Mouse (Mus musculus) layer of hippocampus, adult 9-11 months (tissue): ENCODE measurements around the gene Gm14180.
"Not testable (repeated sequence)": the region's sequence is repeated elsewhere in the genome, so short reads cannot be mapped to it uniquely, and the experiment has no call there.

Source experiments
- DNase-seq: peaks from one replicate; pipeline ENCODE4 v3.0.0; 2022

Gm14180 gene

DNA sequence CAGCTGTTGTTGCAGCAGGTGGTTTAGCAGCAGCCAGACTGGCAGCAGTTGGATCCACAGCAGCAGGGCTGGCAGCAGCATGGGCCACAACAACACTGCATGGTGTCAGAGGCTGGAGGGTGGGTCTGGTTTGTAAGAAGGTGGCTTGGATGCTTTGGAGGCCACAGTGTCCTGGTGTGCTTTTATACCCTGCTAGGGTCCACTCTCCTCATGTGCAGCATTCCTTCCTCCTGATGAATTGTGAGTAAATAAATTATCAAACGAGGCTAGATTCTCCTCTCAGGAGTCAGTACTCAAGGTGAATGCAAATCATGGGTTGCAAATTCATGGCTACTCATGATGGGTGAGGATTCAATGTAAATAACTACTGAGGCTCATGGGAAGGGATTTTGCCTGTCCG lies at the start of gene Gm14180:
Gene Gm14180, minus strand, starts transcription at position 101 of the 400 bp plus-strand sequence.
- DNase-seq = no peak

DNA sequence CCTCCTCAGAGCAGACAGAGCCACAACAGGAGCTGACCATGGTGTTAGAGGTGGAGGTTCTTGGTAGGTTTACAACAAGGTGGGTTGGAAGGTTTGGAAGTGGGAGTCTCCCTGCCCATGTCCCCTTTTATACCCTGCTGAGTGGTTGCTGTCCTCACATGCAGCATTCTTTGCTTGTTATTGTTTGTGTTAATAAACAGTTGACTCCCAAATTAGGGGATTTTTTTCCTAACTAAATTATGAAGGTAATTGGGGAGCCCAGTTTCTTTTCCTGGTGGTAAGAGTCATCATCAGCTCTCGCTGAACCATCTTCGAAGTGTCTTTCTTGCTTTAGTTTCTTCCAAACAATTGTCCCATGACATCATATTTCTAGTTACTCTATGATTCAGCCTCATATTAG lies 46.5 kb upstream of the Gm14180 start, which contains the start of gene Krtap4-8:
Gene Krtap4-8, minus strand, starts transcription at position 101 of the 400 bp plus-strand sequence.
- DNase-seq = no peak

GRCm38 (mm10) chr11:99778401-99778800 lies 44.3 kb upstream of the Gm14180 start:
- no peak for DNase-seq

- DNase-seq = not testable (repeated sequence)
Observed at GRCm38 (mm10) chr11:99772813-99773212, 38.7 kb upstream of the Gm14180 start, which contains the start of gene Gm11595. TSS of gene Gm11595 (minus strand) at chr11:99772913.

GRCm38 (mm10) chr11:99768410-99768809 lies 34.3 kb upstream of the Gm14180 start:
- no peak for DNase-seq

DNA sequence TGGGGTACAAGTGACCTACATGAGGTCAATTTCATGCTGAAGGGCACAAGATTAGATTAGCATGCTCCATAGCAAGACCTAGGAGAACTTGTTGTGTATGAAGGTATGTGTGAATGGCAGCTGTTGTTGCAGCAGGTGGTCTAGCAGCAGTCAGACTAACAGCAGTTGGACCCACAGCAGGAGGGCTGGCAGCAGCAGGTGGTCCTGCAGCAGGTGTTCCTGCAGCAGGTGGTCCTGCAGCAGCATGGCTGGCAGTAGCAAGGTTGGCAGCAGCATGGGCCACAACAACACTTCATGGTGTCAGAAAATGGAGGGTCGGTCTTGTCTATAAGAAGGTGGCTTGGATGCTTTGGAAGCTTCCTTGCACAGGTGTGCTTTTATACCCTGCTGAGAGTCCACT lies 24.8 kb upstream of the Gm14180 start:
- DNase-seq = no peak

- no peak for DNase-seq
Observed at GRCm38 (mm10) chr11:99743985-99744384, 9.9 kb upstream of the Gm14180 start.

GRCm38 (mm10) chr11:99724061-99724460 lies 10.0 kb downstream of the Gm14180 start:
- no peak for DNase-seq

DNA sequence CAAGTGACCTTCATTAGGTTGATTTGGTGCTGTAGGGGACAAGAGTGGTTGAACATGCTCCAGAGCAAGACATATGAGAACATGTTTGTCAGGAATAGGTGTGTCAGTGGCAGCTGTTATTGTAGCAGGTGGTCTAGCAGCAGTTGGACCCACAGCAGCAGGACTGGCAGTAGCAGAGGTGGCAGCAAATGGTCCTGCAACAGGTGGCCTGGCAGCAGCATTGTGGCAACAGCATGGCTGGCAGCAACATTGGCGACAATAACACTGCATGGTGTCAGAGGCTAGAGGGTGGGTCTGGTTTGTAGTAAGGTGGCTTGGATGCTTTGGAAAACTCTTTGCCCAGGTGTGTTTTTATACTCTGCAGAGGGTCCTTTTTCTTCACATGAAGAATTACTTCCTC lies 15.3 kb downstream of the Gm14180 start:
- no peak for DNase-seq

GRCm38 (mm10) chr11:99690463-99690862 lies 43.6 kb downstream of the Gm14180 start, which contains the start of gene Gm14190:
TSS of gene Gm14190 (minus strand) at chr11:99690740.
- DNase-seq = no peak

DNA sequence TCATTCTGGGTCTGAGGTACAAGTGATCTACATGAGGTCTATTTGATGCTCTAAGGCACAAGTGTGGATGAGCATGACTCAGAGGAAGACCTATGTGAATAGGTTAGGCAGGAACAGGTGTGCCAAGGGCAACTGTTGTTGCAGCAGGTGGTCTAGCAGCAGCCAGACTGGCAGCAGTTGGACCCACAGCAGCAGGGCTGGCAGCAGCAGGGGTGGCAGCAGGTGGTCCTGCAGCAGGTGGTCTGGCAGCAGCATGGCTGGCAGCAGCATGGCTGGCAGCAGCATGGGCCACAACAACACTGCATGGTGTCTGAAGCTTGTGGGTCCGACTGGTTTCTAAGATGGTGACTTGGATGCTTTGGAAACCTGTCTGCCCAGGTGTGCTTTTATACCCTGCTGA lies 48.9 kb downstream of the Gm14180 start:
- not testable (repeated sequence) for DNase-seq
